Mouse (Mus musculus): ENCODE measurements around the gene Smim11. TPM values are rescaled to one million over a fixed set of nuclear protein-coding genes. Genes with fewer than 3 reads are reported as not detected.

Smim11 gene
- polyA plus RNA-seq (2012; fragmentation: generic; extraction: Trizol): 82.4 TPM
- long read RNA-seq, experiment 1, transcript Smim11-201 (4 exons, 517 nt): major isoform, 79 of 90 reads
- long read RNA-seq, experiment 1, partial matches to known transcripts: 5 of 90 reads
- long read RNA-seq, experiment 1, other reads (novel, unspliced or antisense): 5 of 90 reads
- long read RNA-seq, experiment 2, transcript Smim11-201 (4 exons, 517 nt): major isoform, 9 of 10 reads
- long read RNA-seq, experiment 2, partial matches to known transcripts: 0 of 10 reads
- long read RNA-seq, experiment 2, other reads (novel, unspliced or antisense): 0 of 10 reads

DNA sequence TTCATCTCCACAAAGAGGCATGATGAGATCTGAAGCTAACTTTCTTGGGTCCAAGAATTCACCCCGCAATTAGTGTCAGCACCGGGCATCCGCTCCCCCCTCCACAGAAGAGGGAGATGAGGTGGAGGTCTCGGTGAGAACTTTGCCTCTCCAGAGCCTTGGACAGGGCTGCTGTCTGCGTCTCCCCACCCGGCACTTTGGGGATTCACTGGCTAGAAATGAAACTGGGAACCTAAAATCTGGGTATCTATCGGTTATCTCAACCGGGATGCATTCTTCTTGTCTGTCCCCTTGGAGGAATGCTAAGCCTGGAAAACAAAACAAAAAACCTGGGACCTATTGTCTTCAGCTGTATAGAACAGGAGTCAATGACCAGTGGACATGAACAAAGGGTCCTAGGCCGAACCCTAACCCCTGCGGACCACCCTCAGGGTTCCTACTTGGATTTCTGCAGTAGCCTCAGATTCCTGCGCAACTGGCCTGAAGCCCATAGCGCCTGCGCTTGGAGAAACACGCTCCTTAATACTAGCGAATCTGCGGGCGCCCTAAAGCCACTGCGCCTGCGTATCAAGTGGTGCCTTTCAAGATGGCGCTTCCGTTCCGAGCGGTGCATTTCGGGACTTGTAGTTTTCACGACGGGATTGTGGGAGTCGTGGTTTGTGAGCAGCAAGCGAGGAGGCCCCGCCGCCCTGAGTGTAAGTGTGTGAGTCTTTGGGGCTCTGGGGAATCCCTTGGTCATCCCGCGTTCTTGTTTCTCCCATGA is at the start of gene Smim11:
TSS of gene Smim11 (plus strand) at position 638 of the 763 bp plus-strand sequence.
- H3K4me3 ChIP-seq (ENCODE audit: insufficient read depth, poor library complexity, severe bottlenecking): peak within 1 kb of the TSS; percentile 65
- peaks cover 8% of the 10 kb centered on the region for H3K27me3 ChIP-seq (ENCODE audit: control insufficient read depth, insufficient read depth, insufficient read length)
- TF ChIP-seq MAX (IDR thresholded peaks at IDR 0.05) (no peak), MYOG (IDR thresholded peaks at IDR 0.05; ENCODE audit: control insufficient read depth, extremely low read depth, insufficient read length) (no peak), MYOD1 (IDR thresholded peaks at IDR 0.05; ENCODE audit: control insufficient read depth, insufficient read length, low read depth) (no peak), CTCF (IDR thresholded peaks at IDR 0.05; ENCODE audit: control insufficient read depth, insufficient read depth, insufficient read length) (no peak), CEBPB (IDR thresholded peaks at IDR 0.05; ENCODE audit: low read depth) (no peak), USF1 (IDR thresholded peaks at IDR 0.05; ENCODE audit: low read depth) (no peak), FOSL1 (IDR thresholded peaks at IDR 0.05; ENCODE audit: insufficient read depth, low read length, poor library complexity, severe bottlenecking) (no peak)
- H3K36me3 ChIP-seq (ENCODE audit: control insufficient read depth, insufficient read depth): peaks cover 4% of the 10 kb centered on the region
- H3K79me2 ChIP-seq (ENCODE audit: control insufficient read depth, insufficient read depth): peaks cover 10% of the 10 kb centered on the region
- peak within 1 kb of the TSS; percentile 72 for H3ac ChIP-seq (ENCODE audit: control insufficient read depth, insufficient read length, low read depth)
- no peaks in the 10 kb centered on the region for H3K79me3 ChIP-seq (ENCODE audit: low read depth)

DNA sequence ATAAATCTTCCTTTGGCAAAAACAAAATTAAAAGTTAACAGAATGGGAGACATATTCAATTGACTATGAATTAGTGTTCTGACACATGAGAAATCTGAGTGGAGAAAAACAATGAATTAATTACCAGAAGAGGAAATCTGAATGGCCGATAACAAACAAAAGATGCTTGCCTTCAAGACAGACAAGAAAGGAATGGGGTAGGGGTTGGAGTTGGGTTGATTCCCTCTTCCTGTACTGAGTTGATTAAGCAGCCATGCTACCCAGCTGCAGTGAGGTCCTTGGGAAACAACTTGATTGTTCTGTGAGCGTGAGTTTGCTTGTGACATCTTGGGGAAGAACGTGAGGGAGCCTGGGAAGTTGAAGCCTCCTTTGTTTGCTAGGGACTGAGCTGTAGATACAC is 46.8 kb upstream of the Smim11 start:
- no peaks in the 10 kb centered on the region for H3K79me2 ChIP-seq (ENCODE audit: control insufficient read depth, insufficient read depth)
- H3K4me3 ChIP-seq (ENCODE audit: insufficient read depth, poor library complexity, severe bottlenecking): no peak overlapping the region
- H3K79me3 ChIP-seq (ENCODE audit: low read depth): no peaks in the 10 kb centered on the region
- no peak for TF ChIP-seq USF1 (IDR thresholded peaks at IDR 0.05; ENCODE audit: low read depth)
- peaks cover 19% of the 10 kb centered on the region for H3K27me3 ChIP-seq (ENCODE audit: control insufficient read depth, insufficient read depth, insufficient read length)
- no peaks in the 10 kb centered on the region for H3K36me3 ChIP-seq (ENCODE audit: control insufficient read depth, insufficient read depth)
- H3ac ChIP-seq (ENCODE audit: control insufficient read depth, insufficient read length, low read depth): no peak overlapping the region

DNA sequence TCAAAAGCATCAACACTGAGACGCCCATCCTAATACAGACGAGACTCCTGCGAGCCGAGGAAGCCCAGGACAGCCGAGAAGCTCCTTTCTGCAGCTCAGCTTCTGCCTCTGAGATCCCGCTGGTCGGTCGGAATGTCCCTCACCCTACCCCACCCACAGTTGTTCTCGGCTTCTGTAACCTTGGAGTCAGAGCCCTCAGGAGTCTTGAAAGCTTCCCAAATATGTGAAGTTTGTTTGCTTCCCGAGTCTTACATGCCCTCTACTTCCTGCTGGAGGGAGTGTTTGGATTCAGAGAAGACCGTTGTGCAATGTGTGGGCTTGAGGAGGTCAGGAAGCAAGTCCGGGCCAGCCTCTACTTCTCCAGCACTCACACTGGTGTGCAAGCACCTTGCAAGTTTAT is 33.2 kb upstream of the Smim11 start:
- Histone ChIP-seq H3K27me3 (ENCODE audit: control insufficient read depth, insufficient read depth, insufficient read length) (peaks cover 75% of the 10 kb centered on the region), H3K79me2 (ENCODE audit: control insufficient read depth, insufficient read depth) (no peaks in the 10 kb centered on the region), H3K36me3 (ENCODE audit: control insufficient read depth, insufficient read depth) (no peaks in the 10 kb centered on the region), H3K79me3 (ENCODE audit: low read depth) (no peaks in the 10 kb centered on the region), H3K4me3 (ENCODE audit: insufficient read depth, poor library complexity, severe bottlenecking) (no peak overlapping the region), H3ac (ENCODE audit: control insufficient read depth, insufficient read length, low read depth) (no peak overlapping the region)
- no peak for TF ChIP-seq CTCF (IDR thresholded peaks at IDR 0.05; ENCODE audit: control insufficient read depth, insufficient read depth, insufficient read length)
- TF ChIP-seq FOSL1 (IDR thresholded peaks at IDR 0.05; ENCODE audit: insufficient read depth, low read length, poor library complexity, severe bottlenecking): no peak
- TF ChIP-seq USF1 (IDR thresholded peaks at IDR 0.05; ENCODE audit: low read depth): no peak
- TF ChIP-seq MYOD1 (IDR thresholded peaks at IDR 0.05; ENCODE audit: control insufficient read depth, insufficient read length, low read depth): no peak
- TF ChIP-seq MYOG (IDR thresholded peaks at IDR 0.05; ENCODE audit: control insufficient read depth, extremely low read depth, insufficient read length): no peak
- TF ChIP-seq MAX (IDR thresholded peaks at IDR 0.05): no peak
- no peak for TF ChIP-seq CEBPB (IDR thresholded peaks at IDR 0.05; ENCODE audit: low read depth)

DNA sequence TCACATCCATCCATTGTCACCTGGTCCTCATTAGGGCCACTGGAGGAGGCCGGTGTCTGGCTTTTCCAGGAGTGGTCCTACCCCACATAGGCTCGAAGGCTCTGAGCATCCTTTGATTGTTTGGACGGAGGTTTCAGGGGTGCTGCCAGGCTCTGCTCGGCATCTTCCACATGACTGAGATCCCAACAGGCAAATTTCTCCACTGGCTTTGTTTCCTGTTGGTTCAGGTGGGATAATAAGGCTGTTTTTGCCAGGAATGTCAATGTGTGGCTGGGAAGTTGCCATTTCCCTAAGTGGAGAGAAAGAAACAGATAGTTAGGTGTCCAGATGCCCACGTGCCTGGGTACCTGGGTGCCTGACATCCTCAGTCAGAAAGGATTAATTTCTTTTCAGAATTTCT is 26.6 kb upstream of the Smim11 start:
- Histone ChIP-seq H3K79me3 (ENCODE audit: low read depth) (no peaks in the 10 kb centered on the region), H3K27me3 (ENCODE audit: control insufficient read depth, insufficient read depth, insufficient read length) (peaks cover 50% of the 10 kb centered on the region), H3K36me3 (ENCODE audit: control insufficient read depth, insufficient read depth) (no peaks in the 10 kb centered on the region), H3K4me3 (ENCODE audit: insufficient read depth, poor library complexity, severe bottlenecking) (no peak overlapping the region), H3ac (ENCODE audit: control insufficient read depth, insufficient read length, low read depth) (no peak overlapping the region), H3K79me2 (ENCODE audit: control insufficient read depth, insufficient read depth) (no peaks in the 10 kb centered on the region)
- TF ChIP-seq MAX (IDR thresholded peaks at IDR 0.05): no peak

DNA sequence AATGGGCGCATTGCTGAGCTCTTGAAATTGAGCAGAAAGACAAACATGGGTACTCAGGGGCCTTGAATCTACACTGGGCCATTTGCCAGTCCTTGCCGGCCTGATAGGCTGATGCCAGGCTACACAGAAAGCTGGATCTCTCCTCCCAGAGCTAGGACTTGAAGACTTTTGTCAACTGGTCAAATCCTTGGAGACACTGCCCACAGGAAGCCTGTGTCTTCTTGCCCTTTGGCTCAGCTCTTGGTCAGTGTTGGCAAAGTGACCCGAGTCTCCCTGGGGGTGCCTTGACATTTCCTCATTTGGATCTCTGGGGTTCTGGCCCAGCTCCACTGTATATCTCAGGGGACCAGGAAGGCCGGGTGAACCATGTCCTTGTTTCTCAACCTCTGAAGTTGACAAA is 25.6 kb upstream of the Smim11 start:
- Histone ChIP-seq H3K4me3 (ENCODE audit: insufficient read depth, poor library complexity, severe bottlenecking) (no peak overlapping the region), H3ac (ENCODE audit: control insufficient read depth, insufficient read length, low read depth) (no peak overlapping the region), H3K79me2 (ENCODE audit: control insufficient read depth, insufficient read depth) (no peaks in the 10 kb centered on the region), H3K79me3 (ENCODE audit: low read depth) (no peaks in the 10 kb centered on the region), H3K27me3 (ENCODE audit: control insufficient read depth, insufficient read depth, insufficient read length) (peaks cover 40% of the 10 kb centered on the region), H3K36me3 (ENCODE audit: control insufficient read depth, insufficient read depth) (no peaks in the 10 kb centered on the region)
- TF ChIP-seq MYOG (IDR thresholded peaks at IDR 0.05; ENCODE audit: control insufficient read depth, extremely low read depth, insufficient read length) (no peak), USF1 (IDR thresholded peaks at IDR 0.05; ENCODE audit: low read depth) (no peak), MAX (IDR thresholded peaks at IDR 0.05) (no peak), CEBPB (IDR thresholded peaks at IDR 0.05; ENCODE audit: low read depth) (no peak)

DNA sequence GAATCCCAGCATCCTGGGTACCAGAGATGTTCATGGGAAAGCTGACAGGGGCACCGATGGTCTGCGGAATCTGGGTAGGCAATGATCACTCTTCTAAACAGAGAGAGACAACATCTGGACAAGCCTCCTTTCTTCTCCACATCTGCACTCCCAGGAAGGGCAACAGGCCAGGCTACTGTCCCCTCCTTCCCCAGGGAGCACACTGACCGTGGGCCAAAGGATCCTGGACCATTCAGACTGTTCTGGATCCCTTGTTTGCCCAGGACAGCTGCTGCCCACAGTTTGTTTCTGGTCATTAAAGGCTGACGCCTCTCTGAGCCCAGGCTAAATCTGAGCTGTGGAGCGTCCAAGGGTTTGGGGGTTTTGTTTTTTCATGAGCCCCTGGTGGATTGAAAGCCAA is 18.4 kb upstream of the Smim11 start:
- no peak overlapping the region for H3ac ChIP-seq (ENCODE audit: control insufficient read depth, insufficient read length, low read depth)
- no peaks in the 10 kb centered on the region for H3K79me2 ChIP-seq (ENCODE audit: control insufficient read depth, insufficient read depth)
- H3K79me3 ChIP-seq (ENCODE audit: low read depth): no peaks in the 10 kb centered on the region
- no peak overlapping the region for H3K4me3 ChIP-seq (ENCODE audit: insufficient read depth, poor library complexity, severe bottlenecking)
- H3K27me3 ChIP-seq (ENCODE audit: control insufficient read depth, insufficient read depth, insufficient read length): peaks cover 11% of the 10 kb centered on the region
- H3K36me3 ChIP-seq (ENCODE audit: control insufficient read depth, insufficient read depth): no peaks in the 10 kb centered on the region
- no peak for TF ChIP-seq MYOD1 (IDR thresholded peaks at IDR 0.05; ENCODE audit: control insufficient read depth, insufficient read length, low read depth)
- TF ChIP-seq CTCF (IDR thresholded peaks at IDR 0.05; ENCODE audit: control insufficient read depth, insufficient read depth, insufficient read length): no peak
- TF ChIP-seq FOSL1 (IDR thresholded peaks at IDR 0.05; ENCODE audit: insufficient read depth, low read length, poor library complexity, severe bottlenecking): no peak
- TF ChIP-seq CEBPB (IDR thresholded peaks at IDR 0.05; ENCODE audit: low read depth): no peak
- TF ChIP-seq MAX (IDR thresholded peaks at IDR 0.05): no peak
- TF ChIP-seq MYOG (IDR thresholded peaks at IDR 0.05; ENCODE audit: control insufficient read depth, extremely low read depth, insufficient read length): no peak
- no peak for TF ChIP-seq USF1 (IDR thresholded peaks at IDR 0.05; ENCODE audit: low read depth)
